Mouse (Mus musculus) testis, adult 2 months (tissue): ENCODE measurements around the gene P2ry6.

Experiments
- CTCF ChIP-seq: fragments of 200-500 bp; IDR thresholded peaks from 2 replicates; pipeline ENCODE4 v1.5.1; 2012; ENCODE audit warnings: low read depth, mild to moderate bottlenecking, inconsistent platforms, low read length, moderate library complexity; ENCODE audit not compliant: control insufficient read depth, insufficient read depth, insufficient replicate concordance
- POLR2A ChIP-seq: fragments of 200-500 bp; IDR thresholded peaks from 2 replicates; pipeline ENCODE4 v1.6.1; 2012; ENCODE audit warnings: low read depth, mild to moderate bottlenecking, inconsistent platforms, low read length, moderate library complexity; ENCODE audit not compliant: control insufficient read depth

GRCm38 (mm10) chr7:100974135-100974903, at the start of gene P2ry6:
- TF ChIP-seq POLR2A, result no peak
- no peak for TF ChIP-seq CTCF
